Mouse (Mus musculus) left cerebral cortex, postnatal 4 days (tissue): Measurements from ENCODE around the gene Haghl. TPM values are rescaled to one million over a fixed set of nuclear protein-coding genes. Genes with fewer than 3 reads are reported as not detected.

Experiments
- DNase-seq: peaks from one replicate; pipeline ENCODE4 v3.0.0-alpha.2; 2022
- intact Hi-C: fragments of 180-260 bp; cut with DNase I; formaldehyde crosslinking; loops from one replicate; pipeline ENCODE4 v1.15.1; 2025
- total RNA-seq, 2 experiments: library from RNA; stranded (reverse); gene quantifications; 2 replicates each; pipeline ENCODE4 v1.2.3; 2021

Gene Haghl
- total RNA-seq, 2 experiments from 2014 or later, result 82.0 to 98.4 TPM

GRCm38 (mm10) chr17:25791320-25791842 is 5.9 kb upstream of the Haghl start:
- intact Hi-C loops, result no loop called here
- DNase-seq, result no peak

GRCm38 (mm10) chr17:25786781-25787504 is 1.5 kb upstream of the Haghl start:
- DNase-seq, result no peak
- intact Hi-C loops, result no loop called here

GRCm38 (mm10) chr17:25786280-25786679 is 807 bp upstream of the Haghl start, which contains the start of gene Ccdc78:
Gene Ccdc78 (plus strand): TSS chr17:25786580.
- intact Hi-C loops, result no loop called here
- DNase-seq, result no peak

GRCm38 (mm10) chr17:25783861-25784574 is 1.5 kb downstream of the Haghl start:
- DNase-seq, result no peak
- intact Hi-C loops, result no loop called here

- no peak for DNase-seq
- intact Hi-C loops, result no loop called here
These were observed 2.4 kb downstream of the Haghl start for GRCm38 (mm10) chr17:25783086-25783485.

GRCm38 (mm10) chr17:25781339-25781738 is 4.1 kb downstream of the Haghl start:
- intact Hi-C loops, result no loop called here
- DNase-seq, result no peak

GRCm38 (mm10) chr17:25777948-25778347 is 7.5 kb downstream of the Haghl start:
- intact Hi-C loops, result no loop called here
- no peak for DNase-seq

- intact Hi-C loops, result no loop called here
- no peak for DNase-seq
These were observed 10.0 kb downstream of the Haghl start for GRCm38 (mm10) chr17:25775318-25776062.

- peak; percentile 99 for DNase-seq
- intact Hi-C loops, result no loop called here
These were observed 11.8 kb downstream of the Haghl start, which contains the start of gene Narfl for GRCm38 (mm10) chr17:25773549-25774120. Gene Narfl (plus strand): TSS chr17:25773776.

GRCm38 (mm10) chr17:25769331-25769730 is 16.1 kb downstream of the Haghl start:
- no peak for DNase-seq
- intact Hi-C loops, result no loop called here

GRCm38 (mm10) chr17:25765886-25766285 is 19.6 kb downstream of the Haghl start:
- intact Hi-C loops, result no loop called here
- DNase-seq, result no peak

- intact Hi-C loops, result no loop called here
- DNase-seq, result no peak
These were observed 22.9 kb downstream of the Haghl start for GRCm38 (mm10) chr17:25762591-25762990.

GRCm38 (mm10) chr17:25761561-25761970 is 23.9 kb downstream of the Haghl start:
- intact Hi-C loops, result no loop called here
- no peak for DNase-seq

GRCm38 (mm10) chr17:25760148-25760547 is 25.3 kb downstream of the Haghl start:
- intact Hi-C loops, result no loop called here
- DNase-seq, result no peak

GRCm38 (mm10) chr17:25757691-25758090 is 27.8 kb downstream of the Haghl start:
- intact Hi-C loops, result no loop called here
- DNase-seq, result no peak

GRCm38 (mm10) chr17:25756378-25757242 is 28.9 kb downstream of the Haghl start:
- DNase-seq, result no peak
- intact Hi-C loops, result no loop called here

- no peak for DNase-seq
- intact Hi-C loops, result no loop called here
These were observed 29.7 kb downstream of the Haghl start for GRCm38 (mm10) chr17:25755627-25756377.

GRCm38 (mm10) chr17:25755086-25755485 is 30.4 kb downstream of the Haghl start:
- no peak for DNase-seq
- intact Hi-C loops, result no loop called here

- DNase-seq, result no peak
- intact Hi-C loops, result no loop called here
These were observed 31.2 kb downstream of the Haghl start, which contains the start of gene Msln for GRCm38 (mm10) chr17:25754241-25754640. Gene Msln (minus strand): TSS chr17:25754378.
